Mouse (Mus musculus) kidney, embryonic 15.5 days (tissue): ENCODE measurements around the gene Tagln3. TPM values are rescaled to one million over a fixed set of nuclear protein-coding genes. Genes with fewer than 3 reads are reported as not detected.

ENCODE experiments used
- ATAC-seq: fragments of 200-750 bp; cut with Nextera tagmentation; replicated peaks from 2 replicates; pipeline ENCODE4 v1.8.0; 2017; ENCODE audit warnings: moderate TSS enrichment; ENCODE audit not compliant: low FRiP score
- H3K27ac ChIP-seq: fragments of 300-500 bp; sonication (generic); 2 replicates; pipeline ENCODE4 v1.5.1; 2015; ENCODE audit warnings: mild to moderate bottlenecking, inconsistent platforms
- H3K27me3 ChIP-seq: fragments of 300-500 bp; sonication (generic); 2 replicates; pipeline ENCODE4 v1.6.1; 2015; ENCODE audit warnings: inconsistent platforms
- H3K36me3 ChIP-seq: fragments of 300-500 bp; sonication (generic); 2 replicates; pipeline ENCODE4 v1.6.1; 2015; ENCODE audit warnings: inconsistent platforms
- H3K4me1 ChIP-seq: fragments of 300-500 bp; sonication (generic); 2 replicates; pipeline ENCODE4 v1.6.1; 2015; ENCODE audit warnings: inconsistent platforms
- H3K4me2 ChIP-seq: fragments of 300-500 bp; sonication (generic); 2 replicates; pipeline ENCODE4 v1.6.1; 2015; ENCODE audit warnings: moderate library complexity, mild to moderate bottlenecking, inconsistent platforms
- H3K4me3 ChIP-seq: fragments of 300-500 bp; sonication (generic); replicated peaks from 2 replicates; pipeline ENCODE4 v1.5.1; 2015; ENCODE audit warnings: mild to moderate bottlenecking, inconsistent platforms
- H3K9ac ChIP-seq: fragments of 300-500 bp; sonication (generic); 2 replicates; pipeline ENCODE4 v1.6.1; 2015; ENCODE audit warnings: mild to moderate bottlenecking, inconsistent platforms
- H3K9me3 ChIP-seq: fragments of 300-500 bp; sonication (generic); replicated peaks from 2 replicates; pipeline ENCODE4 v1.6.1; 2016; ENCODE audit warnings: inconsistent platforms
- WGBS: fragments of 180-500 bp; shearing (Covaris S2); methylation state at CpG from one replicate; pipeline ENCODE4 v1.1.7; 2015; ENCODE audit warnings: mixed read lengths; 5-methylcytosine and 5-hydroxymethylcytosine counted together
- polyA plus RNA-seq: library from polyadenylated mRNA; unstranded; fragments of >200 nt; fragmentation: Nextera tagmentation; extraction: Ambion mirVana; gene quantifications from 2 replicates; pipeline ENCODE4 v1.2.1, GENCODE M21; 2015

Gene Tagln3
- polyA plus RNA-seq, 1 experiment from 2014 or later: 13.4 TPM

DNA sequence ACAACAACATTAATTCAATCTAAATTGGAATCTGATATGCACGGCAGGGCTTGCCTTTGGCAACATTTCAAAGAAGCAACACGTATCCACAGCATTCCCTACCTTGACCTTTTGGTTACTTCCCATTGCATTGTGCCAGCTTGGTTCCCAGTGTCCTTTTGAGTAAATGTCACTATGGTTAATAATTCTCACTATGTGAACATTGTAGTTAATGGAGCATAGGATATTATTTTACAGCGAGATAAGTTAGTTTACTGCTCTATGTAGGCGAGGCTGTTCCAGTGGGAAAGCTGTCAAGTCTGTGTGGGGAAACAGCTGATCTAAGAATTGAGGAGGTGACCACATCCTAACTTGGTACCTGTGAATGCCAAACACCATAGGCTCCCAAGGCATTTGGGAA is 54.4 kb downstream of the Tagln3 start:
- Histone ChIP-seq H3K4me3 (no peak overlapping the region), H3K9ac (no peak overlapping the region), H3K9me3 (no peaks in the 10 kb centered on the region), H3K36me3 (no peaks in the 10 kb centered on the region), H3K27ac (no peak overlapping the region), H3K4me1 (peaks cover 6% of the 10 kb centered on the region; the same call in 1 of the 2 replicates), H3K4me2 (no peak overlapping the region), H3K27me3 (no peaks in the 10 kb centered on the region)
- peak; percentile 62 for ATAC-seq
- WGBS: 29% methylated on average over 4 of the region's 4 CpGs

DNA sequence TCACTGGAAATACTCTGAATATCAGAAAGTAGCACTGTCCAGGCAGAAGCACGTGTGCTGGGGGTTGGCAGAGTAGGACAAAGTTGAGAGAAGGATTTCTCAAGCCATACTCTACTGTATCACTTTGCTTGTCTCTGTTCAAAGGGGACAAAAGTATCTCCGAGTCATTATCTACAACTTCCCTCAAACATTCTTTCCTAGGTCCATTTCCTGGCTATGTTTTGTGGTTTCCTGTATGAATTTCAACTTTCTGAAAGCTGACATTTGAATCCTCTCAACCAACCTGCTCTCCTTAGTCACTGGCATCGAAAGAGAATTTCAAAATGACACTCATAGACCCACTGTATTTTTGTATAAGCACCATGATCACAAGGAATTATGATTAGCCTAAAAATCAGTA is 56.2 kb downstream of the Tagln3 start:
- WGBS: 65% methylated on average over 3 of the region's 3 CpGs
- peaks cover 6% of the 10 kb centered on the region; the same call in 1 of the 2 replicates for H3K4me1 ChIP-seq
- no peaks in the 10 kb centered on the region for H3K9me3 ChIP-seq
- no peak for ATAC-seq
- H3K9ac ChIP-seq: no peak overlapping the region
- H3K27ac ChIP-seq: no peak overlapping the region
- no peaks in the 10 kb centered on the region for H3K36me3 ChIP-seq
- no peaks in the 10 kb centered on the region for H3K27me3 ChIP-seq
- no peak overlapping the region for H3K4me3 ChIP-seq
- H3K4me2 ChIP-seq: no peak overlapping the region

DNA sequence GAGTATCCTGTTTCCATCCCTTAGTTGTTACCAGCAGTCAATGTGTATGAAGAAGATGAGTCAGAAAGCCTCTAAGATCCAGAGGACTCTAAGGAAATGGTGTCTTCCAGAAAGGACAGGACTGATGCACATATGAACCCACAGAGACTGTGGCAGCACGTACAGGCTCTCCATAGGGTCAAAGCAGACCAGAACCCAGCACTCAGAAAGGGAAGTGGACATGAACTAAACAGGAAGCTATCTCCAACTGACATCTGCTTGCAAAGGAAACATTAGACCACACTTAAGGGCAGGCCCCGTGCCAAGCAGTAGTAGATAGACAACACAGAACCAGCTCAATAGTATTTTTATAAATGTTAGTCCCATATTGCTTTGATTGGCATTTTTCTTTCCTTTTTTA is 58.3 kb downstream of the Tagln3 start:
- Histone ChIP-seq H3K4me3 (no peak overlapping the region), H3K4me1 (peaks cover 6% of the 10 kb centered on the region; the same call in 1 of the 2 replicates), H3K9me3 (no peaks in the 10 kb centered on the region), H3K9ac (no peak overlapping the region), H3K36me3 (no peaks in the 10 kb centered on the region), H3K27ac (no peak overlapping the region), H3K4me2 (no peak overlapping the region), H3K27me3 (no peaks in the 10 kb centered on the region)
- no peak for ATAC-seq
- WGBS: 63% methylated on average over 2 of the region's 2 CpGs

DNA sequence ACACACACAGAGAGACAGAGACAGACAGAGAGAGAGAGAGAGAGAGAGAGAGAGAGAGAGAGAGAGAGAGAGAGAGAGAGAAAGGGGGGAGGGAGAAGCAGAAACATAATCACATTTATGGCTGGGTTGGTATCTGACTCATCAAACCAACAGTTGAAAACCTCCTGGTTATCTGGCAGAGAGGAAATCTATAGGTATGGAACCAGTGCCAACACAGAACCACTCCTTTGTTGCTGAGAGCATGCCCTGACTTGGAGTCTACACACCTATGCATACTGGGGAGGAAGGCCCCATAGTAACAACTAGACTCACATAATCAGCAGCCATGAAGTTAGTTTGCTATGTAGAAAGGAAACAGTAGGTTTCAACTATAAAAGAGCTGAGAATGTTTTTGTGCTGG is 62.0 kb downstream of the Tagln3 start:
- Histone ChIP-seq H3K36me3 (no peaks in the 10 kb centered on the region), H3K9me3 (no peaks in the 10 kb centered on the region), H3K27ac (no peak overlapping the region), H3K9ac (no peak overlapping the region), H3K4me1 (no peaks in the 10 kb centered on the region), H3K27me3 (no peaks in the 10 kb centered on the region), H3K4me3 (no peak overlapping the region), H3K4me2 (no peak overlapping the region)
- no peak for ATAC-seq

Other genes starting within 250 kb of the Tagln3 start
- 0.61 and 0.80 TPM in 2 replicates for gene Gm609, start 231.6 kb downstream of the Tagln3 start, polyA plus RNA-seq
- 2.4 and 2.5 TPM in 2 replicates for gene Gm17783, start 192.6 kb downstream of the Tagln3 start, polyA plus RNA-seq
- gene Slc9c1, start 189.3 kb downstream of the Tagln3 start, polyA plus RNA-seq: not detected in 2 replicates
- gene Gcsam, start 114.2 kb downstream of the Tagln3 start, polyA plus RNA-seq: 0.08 and 0.18 TPM in 2 replicates
- gene BC016579, start 70.5 kb downstream of the Tagln3 start, polyA plus RNA-seq: 0.23 and 0.30 TPM in 2 replicates
- 0.09 TPM in 1 of 2 replicates, not detected in the other for gene Tmprss7, start 30.9 kb downstream of the Tagln3 start, polyA plus RNA-seq
- gene Abhd10, start 18.3 kb upstream of the Tagln3 start, polyA plus RNA-seq: 36.9 and 39.3 TPM in 2 replicates
- 81.2 and 84.2 TPM in 2 replicates for gene Phldb2, start 229.0 kb upstream of the Tagln3 start, polyA plus RNA-seq